Mouse (Mus musculus) stomach, embryonic 14.5 days (tissue): ENCODE measurements at regions not wholly inside any gene's neighbourhood (a gene's known extent, or its start where the extent isn't known, plus 50 kb on each side); places are given as distances from the start of the nearest gene placed in this dataset.

Source experiments
- ATAC-seq: fragments of 200-750 bp; cut with Nextera tagmentation; 2 replicates; pipeline ENCODE4 v1.8.0; 2017; ENCODE audit warnings: low read depth, moderate TSS enrichment; ENCODE audit not compliant: insufficient number of reproducible peaks, insufficient read depth, low FRiP score
- H3K27ac ChIP-seq: fragments of 300-500 bp; sonication (generic); 2 replicates; pipeline ENCODE4 v1.5.1; 2014; ENCODE audit warnings: mild to moderate bottlenecking, low read length, moderate library complexity, mixed read lengths
- H3K27me3 ChIP-seq: fragments of 300-500 bp; sonication (generic); 2 replicates; pipeline ENCODE4 v1.6.1; 2014; ENCODE audit warnings: low read length, control low read depth, mixed read lengths; ENCODE audit not compliant: control insufficient read depth, insufficient read depth
- H3K36me3 ChIP-seq: fragments of 300-500 bp; sonication (generic); 2 replicates; pipeline ENCODE4 v1.6.1; 2014; ENCODE audit warnings: mild to moderate bottlenecking, control low read depth, low read length, moderate library complexity, mixed read lengths; ENCODE audit not compliant: control insufficient read depth, insufficient read depth
- H3K4me1 ChIP-seq: fragments of 300-500 bp; sonication (generic); 2 replicates; pipeline ENCODE4 v1.6.1; 2014; ENCODE audit warnings: low read length, control low read depth, mixed read lengths; ENCODE audit not compliant: control insufficient read depth, insufficient read depth
- H3K4me2 ChIP-seq: fragments of 300-500 bp; sonication (generic); replicated peaks from 2 replicates; pipeline ENCODE4 v1.6.1; 2014; ENCODE audit warnings: low read depth, low read length, control low read depth
- H3K4me3 ChIP-seq: fragments of 300-500 bp; sonication (generic); 2 replicates; pipeline ENCODE4 v1.5.1; 2014; ENCODE audit warnings: low read depth, low read length, control low read depth
- H3K9ac ChIP-seq: fragments of 300-500 bp; sonication (generic); replicated peaks from 2 replicates; pipeline ENCODE4 v1.6.1; 2014; ENCODE audit warnings: low read depth, mild to moderate bottlenecking, control low read depth, low read length, moderate library complexity, mixed read lengths
- H3K9me3 ChIP-seq: fragments of 300-500 bp; sonication (generic); 2 replicates; pipeline ENCODE4 v1.6.1; 2016; ENCODE audit warnings: low read depth, low read length, control low read depth; ENCODE audit not compliant: control insufficient read depth
- WGBS: fragments of 180-500 bp; shearing (Covaris S2); extraction: QIAGEN DNeasy Blood & Tissue Kit; methylation state at CpG from one replicate; pipeline ENCODE4 v1.1.7; 2014; 5-methylcytosine and 5-hydroxymethylcytosine counted together

DNA sequence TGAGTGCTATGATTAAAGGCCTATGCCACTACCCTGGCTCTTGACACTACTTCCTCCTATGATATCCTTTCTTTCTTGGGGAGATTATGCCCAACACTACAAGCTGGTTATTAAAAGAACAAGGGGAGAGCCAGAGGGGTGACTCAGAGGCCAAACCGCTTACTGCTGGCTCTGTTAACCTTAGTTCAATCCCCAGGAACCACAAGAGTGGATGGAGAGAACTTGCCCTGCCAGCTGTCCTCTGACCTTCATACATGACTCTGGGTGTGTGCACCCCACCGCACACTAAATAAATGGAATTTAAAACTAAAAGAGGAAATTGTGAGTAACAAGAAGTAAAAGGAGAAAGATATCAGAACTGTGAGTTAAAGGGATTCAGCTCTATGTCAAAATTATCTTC, 114.1 kb upstream of the Eomes start:
- no peak overlapping the region for H3K27ac ChIP-seq
- no peaks in the 10 kb centered on the region for H3K9me3 ChIP-seq
- H3K4me1 ChIP-seq = no peaks in the 10 kb centered on the region
- no peak overlapping the region for H3K9ac ChIP-seq
- H3K4me2 ChIP-seq = no peak overlapping the region
- H3K36me3 ChIP-seq = no peaks in the 10 kb centered on the region
- no peak for ATAC-seq
- H3K27me3 ChIP-seq = no peaks in the 10 kb centered on the region
- no peak overlapping the region for H3K4me3 ChIP-seq
- WGBS = 93% methylated on average over 2 of the region's 2 CpGs

DNA sequence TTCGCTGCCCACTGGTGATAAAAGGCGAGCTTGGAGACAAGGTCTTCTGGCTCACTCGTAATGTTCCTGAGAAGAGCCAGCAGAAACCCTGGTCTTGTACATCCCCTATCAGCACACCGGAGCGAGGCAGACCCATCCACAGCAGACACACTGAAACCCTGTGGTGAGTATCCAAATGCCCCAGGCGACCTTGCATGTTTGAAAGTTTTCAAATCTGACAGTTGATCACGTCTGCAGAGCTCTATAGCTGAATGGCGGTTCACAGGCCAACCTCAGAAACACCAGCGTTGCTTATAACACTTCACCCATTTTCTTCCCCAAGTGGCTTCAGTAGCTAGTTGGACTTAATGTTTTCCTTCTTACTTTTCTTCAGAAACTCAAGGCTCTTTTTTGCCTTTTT, 112.6 kb upstream of the Eomes start:
- no peak overlapping the region for H3K27ac ChIP-seq
- no peak overlapping the region for H3K9ac ChIP-seq
- H3K4me2 ChIP-seq = no peak overlapping the region
- H3K27me3 ChIP-seq = no peaks in the 10 kb centered on the region
- no peaks in the 10 kb centered on the region for H3K4me1 ChIP-seq
- H3K4me3 ChIP-seq = no peak overlapping the region
- WGBS = 79% methylated on average over 9 of the region's 9 CpGs
- H3K36me3 ChIP-seq = no peaks in the 10 kb centered on the region
- no peak for ATAC-seq
- no peaks in the 10 kb centered on the region for H3K9me3 ChIP-seq

DNA sequence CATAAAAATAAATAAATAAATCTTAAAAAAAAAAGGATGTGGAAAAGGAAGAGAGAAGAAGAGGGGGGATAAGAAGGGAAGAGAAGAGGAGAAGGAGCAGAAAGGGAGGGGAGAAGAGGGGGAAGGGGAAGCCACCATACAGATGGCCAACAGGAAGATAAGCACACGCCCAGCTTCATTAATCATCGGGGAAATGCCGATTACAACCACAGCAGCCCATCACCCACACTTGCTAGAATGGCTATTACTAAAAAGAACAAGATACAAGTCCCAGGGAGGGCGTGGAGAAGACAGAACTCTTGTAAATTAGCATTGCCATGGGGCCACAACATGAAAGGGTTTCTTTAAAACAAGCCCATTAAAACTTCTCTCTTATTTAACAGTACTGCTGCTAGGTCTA, 110.7 kb upstream of the Eomes start:
- 65% methylated on average over 4 of the region's 4 CpGs for WGBS
- Histone ChIP-seq H3K27me3 (no peaks in the 10 kb centered on the region), H3K4me2 (no peak overlapping the region), H3K4me3 (no peak overlapping the region), H3K9ac (no peak overlapping the region), H3K9me3 (no peaks in the 10 kb centered on the region), H3K36me3 (no peaks in the 10 kb centered on the region), H3K4me1 (no peaks in the 10 kb centered on the region), H3K27ac (no peak overlapping the region)
- no peak for ATAC-seq

DNA sequence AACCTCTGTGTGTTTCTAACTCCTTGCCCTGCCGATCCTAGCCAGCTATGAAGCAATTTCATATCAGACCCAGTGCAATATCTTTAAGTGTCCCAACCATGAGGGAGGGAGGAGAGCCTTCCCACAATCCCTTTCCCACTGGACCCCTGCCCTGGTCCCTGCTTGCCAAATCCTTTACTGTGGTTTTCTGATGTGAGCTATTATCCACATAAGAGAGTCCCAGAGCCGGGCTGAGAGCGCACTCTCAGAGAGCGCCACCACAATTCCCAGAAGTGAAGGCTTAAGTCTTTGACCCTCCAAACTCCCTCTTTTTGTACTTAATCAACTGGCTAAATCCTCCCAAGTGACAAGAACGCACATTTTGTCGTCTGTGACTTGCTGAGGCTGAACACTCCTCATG, 107.4 kb upstream of the Eomes start:
- Histone ChIP-seq H3K9me3 (no peaks in the 10 kb centered on the region), H3K27ac (no peak overlapping the region), H3K4me3 (no peak overlapping the region), H3K9ac (no peak overlapping the region), H3K27me3 (no peaks in the 10 kb centered on the region), H3K4me2 (no peak overlapping the region), H3K36me3 (no peaks in the 10 kb centered on the region), H3K4me1 (no peaks in the 10 kb centered on the region)
- no peak for ATAC-seq
- WGBS = 69% methylated on average over 6 of the region's 6 CpGs

DNA sequence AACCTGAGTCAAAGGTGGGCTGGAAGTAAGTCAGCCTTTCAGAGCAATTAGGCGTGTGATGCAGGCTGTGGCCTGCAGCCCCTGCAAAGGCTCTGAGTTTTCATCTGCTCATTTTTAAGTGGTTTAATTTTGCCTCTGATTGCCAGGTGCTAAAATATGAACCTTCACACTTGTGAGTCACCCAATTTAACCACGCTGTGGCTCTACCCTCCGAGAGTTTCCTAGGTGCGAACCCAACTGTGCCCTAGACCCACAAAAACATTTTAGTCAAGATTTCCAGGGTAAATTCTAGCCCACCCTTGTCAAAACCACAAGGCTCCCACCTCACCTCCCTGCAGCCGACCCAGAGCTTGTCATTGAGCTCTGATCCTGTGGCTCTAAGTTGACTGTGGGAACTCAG, 103.3 kb upstream of the Eomes start:
- Histone ChIP-seq H3K4me1 (no peaks in the 10 kb centered on the region), H3K27me3 (no peaks in the 10 kb centered on the region), H3K27ac (no peak overlapping the region), H3K9ac (no peak overlapping the region), H3K4me3 (no peak overlapping the region), H3K4me2 (no peak overlapping the region), H3K9me3 (no peaks in the 10 kb centered on the region), H3K36me3 (no peaks in the 10 kb centered on the region)
- WGBS = 76% methylated on average over 5 of the region's 5 CpGs
- ATAC-seq = no peak

DNA sequence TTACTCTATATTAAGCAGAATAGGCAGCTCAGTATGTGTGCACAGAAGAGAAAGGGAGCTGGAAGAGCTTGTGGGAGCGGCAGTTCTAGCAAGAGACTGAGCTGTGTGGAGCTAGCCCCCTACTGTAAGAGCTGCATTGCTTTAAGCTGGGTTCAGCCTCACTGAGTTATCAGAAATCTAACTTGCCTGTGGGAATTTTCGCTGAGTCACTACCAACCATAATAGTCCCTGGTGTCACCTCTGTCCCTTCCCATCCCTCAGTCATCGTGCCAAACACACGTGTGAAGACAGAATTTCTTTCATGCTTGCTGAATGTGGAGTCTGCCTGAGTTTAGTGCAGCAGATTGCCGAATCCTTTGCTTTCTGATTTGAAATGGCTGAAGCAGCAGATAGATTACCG, 99.0 kb upstream of the Eomes start:
- ATAC-seq = no peak
- no peak overlapping the region for H3K4me3 ChIP-seq
- H3K9ac ChIP-seq = no peak overlapping the region
- WGBS = 15% methylated on average over 6 of the region's 6 CpGs
- no peaks in the 10 kb centered on the region for H3K36me3 ChIP-seq
- H3K4me2 ChIP-seq = no peak overlapping the region
- H3K9me3 ChIP-seq = no peaks in the 10 kb centered on the region
- no peaks in the 10 kb centered on the region for H3K4me1 ChIP-seq
- H3K27ac ChIP-seq = no peak overlapping the region
- H3K27me3 ChIP-seq = no peaks in the 10 kb centered on the region

DNA sequence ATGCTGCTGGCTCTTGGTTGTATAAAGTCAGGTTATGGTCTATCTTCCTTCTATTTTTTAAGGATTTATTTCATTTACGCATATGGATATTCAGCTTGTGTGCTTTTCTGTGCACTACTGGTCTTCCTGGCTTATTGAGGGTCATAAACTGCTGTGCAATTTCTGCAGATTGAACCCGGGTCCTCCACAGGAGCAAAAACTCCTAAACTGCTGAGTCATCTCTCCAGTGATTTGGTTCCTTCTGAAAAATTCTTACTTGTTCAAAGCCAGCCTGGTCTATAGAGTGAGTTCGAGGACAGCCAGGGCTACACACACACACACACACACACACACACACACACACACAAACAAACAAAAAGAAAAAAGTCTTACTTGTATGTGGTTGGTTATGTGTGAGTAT, 95.5 kb upstream of the Eomes start:
- H3K4me1 ChIP-seq = no peaks in the 10 kb centered on the region
- WGBS = 83% methylated on average over 3 of the region's 3 CpGs
- no peaks in the 10 kb centered on the region for H3K36me3 ChIP-seq
- H3K9me3 ChIP-seq = no peaks in the 10 kb centered on the region
- H3K27ac ChIP-seq = no peak overlapping the region
- H3K4me3 ChIP-seq = no peak overlapping the region
- H3K4me2 ChIP-seq = no peak overlapping the region
- H3K9ac ChIP-seq = no peak overlapping the region
- H3K27me3 ChIP-seq = no peaks in the 10 kb centered on the region
- no peak for ATAC-seq

DNA sequence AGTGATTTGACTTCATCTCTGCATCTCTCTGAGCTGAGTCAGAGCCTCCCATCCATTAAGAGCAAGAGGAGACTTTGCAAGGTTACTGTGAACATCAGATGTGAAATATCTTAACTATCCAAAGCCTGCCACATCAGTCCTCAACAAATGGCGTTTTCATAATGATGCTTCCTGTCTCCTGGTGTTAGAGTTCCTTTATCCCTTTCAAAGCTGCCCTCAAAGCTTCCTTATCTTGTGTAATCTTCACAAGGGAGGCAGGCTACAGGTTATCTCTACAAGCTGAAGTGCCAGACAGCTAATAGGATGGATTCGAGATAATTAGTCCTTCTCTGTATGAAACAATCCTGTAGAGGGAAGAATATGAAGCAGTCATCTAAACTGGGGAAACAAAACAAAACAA, 93.4 kb upstream of the Eomes start:
- no peak overlapping the region for H3K4me2 ChIP-seq
- H3K27me3 ChIP-seq = peaks cover 9% of the 10 kb centered on the region; the same call in 1 of the 2 replicates
- no peak overlapping the region for H3K4me3 ChIP-seq
- WGBS = 16% methylated on average over 2 of the region's 2 CpGs
- H3K27ac ChIP-seq = no peak overlapping the region
- H3K9me3 ChIP-seq = no peaks in the 10 kb centered on the region
- 0 out of 2 replicates have a peak, but pooled peaks cover 3% of the 10 kb centered on the region for H3K4me1 ChIP-seq
- H3K9ac ChIP-seq = no peak overlapping the region
- ATAC-seq = no peak
- no peaks in the 10 kb centered on the region for H3K36me3 ChIP-seq

DNA sequence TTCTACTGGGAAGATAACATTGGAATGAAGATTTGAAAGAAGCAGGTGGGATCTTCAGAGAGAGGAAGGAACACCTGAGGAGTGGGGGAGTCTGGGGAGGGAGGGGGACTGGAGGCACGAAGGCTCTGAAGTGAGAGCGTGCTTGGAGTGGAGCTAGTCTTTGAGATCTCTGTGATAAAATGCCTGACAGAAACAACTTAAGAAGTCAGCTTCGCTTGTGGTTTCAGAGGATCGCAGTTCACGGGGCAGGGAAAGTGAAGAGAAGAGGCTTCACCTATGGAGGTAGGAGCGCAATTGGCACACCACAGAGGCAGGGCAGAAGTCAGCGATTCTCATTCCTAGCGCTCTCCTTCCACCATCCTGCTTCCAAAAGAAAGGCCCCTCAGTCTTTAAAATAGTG, 90.4 kb upstream of the Eomes start:
- Histone ChIP-seq H3K36me3 (no peaks in the 10 kb centered on the region), H3K4me3 (no peak overlapping the region), H3K4me1 (0 out of 2 replicates have a peak, but pooled peaks cover 3% of the 10 kb centered on the region)

More for the DNA sequence above, 90.4 kb upstream of the Eomes start:
- no peak overlapping the region for H3K9ac ChIP-seq
- 24% methylated on average over 8 of the region's 8 CpGs for WGBS
- H3K4me2 ChIP-seq = no peak overlapping the region
- no peak overlapping the region for H3K27ac ChIP-seq
- H3K27me3 ChIP-seq = peaks cover 9% of the 10 kb centered on the region; the same call in 1 of the 2 replicates
- H3K9me3 ChIP-seq = no peaks in the 10 kb centered on the region
- ATAC-seq = no peak
